Mouse (Mus musculus): ENCODE data around the gene Prrt3. TPM values are rescaled to one million over a fixed set of nuclear protein-coding genes. Genes with fewer than 3 reads are reported as not detected.
A peak's percentile ranks its signal among the peaks of the same experiment; 100 is the strongest.

The Prrt3 gene
- polyA plus RNA-seq, 1 experiment: 0.05 TPM

GRCm38 (mm10) chr6:113523420-113523819, 21.7 kb upstream of the Prrt3 start:
- 71% methylated on average over 8 of the region's 8 CpGs for WGBS
- Histone ChIP-seq H3K27ac (ENCODE audit: insufficient read depth, low read depth, low read length) (no peak overlapping the region; the same call in 1 of the 2 replicates), H3K36me3 (ENCODE audit: control insufficient read depth, insufficient read depth, low read length) (peaks cover 8% of the 10 kb centered on the region), H3K4me3 (ENCODE audit: insufficient read depth, low read depth, low read length) (no peak overlapping the region), H3K4me1 (ENCODE audit: control insufficient read depth, insufficient read depth, low read length) (no peaks in the 10 kb centered on the region), H3K27me3 (replicated peaks; ENCODE audit: control insufficient read depth, insufficient read depth, low read length) (no peaks in the 10 kb centered on the region)
- DNase-seq: no peak
- TF ChIP-seq POLR2A (IDR thresholded peaks at IDR 0.05; ENCODE audit: low read depth, low read length) (no peak), CTCF (conservative IDR thresholded peaks at IDR 0.05; ENCODE audit: insufficient read depth, insufficient read length, low read depth, low read length) (no peak)

GRCm38 (mm10) chr6:113522310-113522709, 20.6 kb upstream of the Prrt3 start:
- TF ChIP-seq POLR2A (IDR thresholded peaks at IDR 0.05; ENCODE audit: low read depth, low read length) (no peak), CTCF (conservative IDR thresholded peaks at IDR 0.05; ENCODE audit: insufficient read depth, insufficient read length, low read depth, low read length) (no peak)
- H3K4me1 ChIP-seq (ENCODE audit: control insufficient read depth, insufficient read depth, low read length): no peaks in the 10 kb centered on the region
- peaks cover 10% of the 10 kb centered on the region for H3K36me3 ChIP-seq (ENCODE audit: control insufficient read depth, insufficient read depth, low read length)
- no peaks in the 10 kb centered on the region for H3K27me3 ChIP-seq (replicated peaks; ENCODE audit: control insufficient read depth, insufficient read depth, low read length)
- no peak overlapping the region for H3K27ac ChIP-seq (ENCODE audit: insufficient read depth, low read depth, low read length)
- 77% methylated on average over 1 of the region's 1 CpGs for WGBS
- peak; percentile 4 for DNase-seq
- H3K4me3 ChIP-seq (ENCODE audit: insufficient read depth, low read depth, low read length): no peak overlapping the region

GRCm38 (mm10) chr6:113517434-113518080, 15.8 kb upstream of the Prrt3 start:
- no peak for TF ChIP-seq CTCF (conservative IDR thresholded peaks at IDR 0.05; ENCODE audit: insufficient read depth, insufficient read length, low read depth, low read length)
- TF ChIP-seq POLR2A (IDR thresholded peaks at IDR 0.05; ENCODE audit: low read depth, low read length): no peak
- Histone ChIP-seq H3K27me3 (replicated peaks; ENCODE audit: control insufficient read depth, insufficient read depth, low read length) (no peaks in the 10 kb centered on the region), H3K4me1 (ENCODE audit: control insufficient read depth, insufficient read depth, low read length) (no peaks in the 10 kb centered on the region), H3K4me3 (ENCODE audit: insufficient read depth, low read depth, low read length) (no peak overlapping the region), H3K36me3 (ENCODE audit: control insufficient read depth, insufficient read depth, low read length) (peaks cover 18% of the 10 kb centered on the region), H3K27ac (ENCODE audit: insufficient read depth, low read depth, low read length) (no peak overlapping the region)
- WGBS: 90% methylated on average over 8 of the region's 8 CpGs
- no peak for DNase-seq

GRCm38 (mm10) chr6:113514600-113514999, 12.9 kb upstream of the Prrt3 start:
- no peak for TF ChIP-seq POLR2A (IDR thresholded peaks at IDR 0.05; ENCODE audit: low read depth, low read length)
- TF ChIP-seq CTCF (conservative IDR thresholded peaks at IDR 0.05; ENCODE audit: insufficient read depth, insufficient read length, low read depth, low read length): no peak
- DNase-seq: no peak
- H3K27ac ChIP-seq (ENCODE audit: insufficient read depth, low read depth, low read length): no peak overlapping the region
- no peaks in the 10 kb centered on the region for H3K27me3 ChIP-seq (replicated peaks; ENCODE audit: control insufficient read depth, insufficient read depth, low read length)
- peaks cover 13% of the 10 kb centered on the region for H3K36me3 ChIP-seq (ENCODE audit: control insufficient read depth, insufficient read depth, low read length)
- WGBS: 98% methylated on average over 3 of the region's 3 CpGs
- H3K4me3 ChIP-seq (ENCODE audit: insufficient read depth, low read depth, low read length): no peak overlapping the region
- H3K4me1 ChIP-seq (ENCODE audit: control insufficient read depth, insufficient read depth, low read length): no peaks in the 10 kb centered on the region

- Histone ChIP-seq H3K27me3 (replicated peaks; ENCODE audit: control insufficient read depth, insufficient read depth, low read length) (no peaks in the 10 kb centered on the region), H3K27ac (ENCODE audit: insufficient read depth, low read depth, low read length) (no peak overlapping the region), H3K36me3 (ENCODE audit: control insufficient read depth, insufficient read depth, low read length) (peaks cover 10% of the 10 kb centered on the region), H3K4me1 (ENCODE audit: control insufficient read depth, insufficient read depth, low read length) (no peaks in the 10 kb centered on the region), H3K4me3 (ENCODE audit: insufficient read depth, low read depth, low read length) (no peak overlapping the region)
- WGBS: 91% methylated on average over 6 of the region's 6 CpGs
- DNase-seq: no peak
- TF ChIP-seq CTCF (conservative IDR thresholded peaks at IDR 0.05; ENCODE audit: insufficient read depth, insufficient read length, low read depth, low read length) (no peak), POLR2A (IDR thresholded peaks at IDR 0.05; ENCODE audit: low read depth, low read length) (no peak)
These were observed 12.2 kb upstream of the Prrt3 start for GRCm38 (mm10) chr6:113513944-113514343.

- WGBS: 42% methylated on average over 5 of the region's 5 CpGs
- Histone ChIP-seq H3K36me3 (ENCODE audit: control insufficient read depth, insufficient read depth, low read length) (no peaks in the 10 kb centered on the region; the same call in 1 of the 2 replicates), H3K27ac (ENCODE audit: insufficient read depth, low read depth, low read length) (no peak overlapping the region), H3K4me1 (ENCODE audit: control insufficient read depth, insufficient read depth, low read length) (no peaks in the 10 kb centered on the region), H3K4me3 (ENCODE audit: insufficient read depth, low read depth, low read length) (no peak overlapping the region), H3K27me3 (replicated peaks; ENCODE audit: control insufficient read depth, insufficient read depth, low read length) (no peaks in the 10 kb centered on the region)
- TF ChIP-seq CTCF (conservative IDR thresholded peaks at IDR 0.05; ENCODE audit: insufficient read depth, insufficient read length, low read depth, low read length): no peak
- no peak for TF ChIP-seq POLR2A (IDR thresholded peaks at IDR 0.05; ENCODE audit: low read depth, low read length)
- no peak for DNase-seq
These were observed 7.2 kb upstream of the Prrt3 start for GRCm38 (mm10) chr6:113508947-113509280.

GRCm38 (mm10) chr6:113508272-113508946, 6.7 kb upstream of the Prrt3 start:
- Histone ChIP-seq H3K27me3 (replicated peaks; ENCODE audit: control insufficient read depth, insufficient read depth, low read length) (no peaks in the 10 kb centered on the region), H3K4me1 (ENCODE audit: control insufficient read depth, insufficient read depth, low read length) (no peaks in the 10 kb centered on the region), H3K4me3 (ENCODE audit: insufficient read depth, low read depth, low read length) (no peak overlapping the region), H3K36me3 (ENCODE audit: control insufficient read depth, insufficient read depth, low read length) (no peaks in the 10 kb centered on the region), H3K27ac (ENCODE audit: insufficient read depth, low read depth, low read length) (no peak overlapping the region)
- TF ChIP-seq POLR2A (IDR thresholded peaks at IDR 0.05; ENCODE audit: low read depth, low read length) (no peak), CTCF (conservative IDR thresholded peaks at IDR 0.05; ENCODE audit: insufficient read depth, insufficient read length, low read depth, low read length) (no peak)
- DNase-seq: no peak
- 50% methylated on average over 7 of the region's 7 CpGs for WGBS
